Mouse (Mus musculus): ENCODE measurements around the gene Ubc.

Ubc gene

GRCm38 (mm10) chr5:125351939-125352338 is 38.1 kb downstream of the Ubc start:
- in situ Hi-C loops (cut with MboI, MseI): no loop called here

GRCm38 (mm10) chr5:125351057-125351456 is 38.9 kb downstream of the Ubc start:
- in situ Hi-C loops (cut with MboI, MseI): no loop called here

DNA sequence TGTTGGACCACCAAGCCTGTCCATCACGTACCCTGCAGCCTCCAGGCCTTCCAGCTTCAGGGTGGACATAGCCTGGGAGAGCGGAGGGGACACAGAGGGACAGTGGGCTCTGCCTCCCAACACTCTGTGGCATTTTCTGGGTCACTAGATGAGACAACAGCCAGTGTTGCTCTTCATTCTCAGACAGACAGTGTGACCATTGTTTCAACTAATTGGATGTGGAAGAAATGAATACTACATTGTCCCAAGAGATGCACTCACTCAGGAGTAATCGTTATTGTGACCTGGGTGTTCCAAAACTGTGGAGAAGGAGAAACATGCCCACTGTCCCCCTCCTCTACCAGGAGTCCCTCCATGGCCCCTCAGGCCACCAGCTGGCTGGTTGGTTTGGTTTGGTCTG is 40.6 kb downstream of the Ubc start:
- in situ Hi-C loops (cut with MboI, MseI): loop anchor here in 1 of 2 experiments (25.0 kb wide), 1 partner anchor 712 kb away; the partner anchor contains the start of gene Atp6v0a2

- in situ Hi-C loops (cut with MboI, MseI): loop anchor here in 1 of 2 experiments (25.0 kb wide), 1 partner anchor 711 kb away; the partner anchor contains the start of gene Atp6v0a2
Measured at GRCm38 (mm10) chr5:125348487-125348886, 41.5 kb downstream of the Ubc start.

DNA sequence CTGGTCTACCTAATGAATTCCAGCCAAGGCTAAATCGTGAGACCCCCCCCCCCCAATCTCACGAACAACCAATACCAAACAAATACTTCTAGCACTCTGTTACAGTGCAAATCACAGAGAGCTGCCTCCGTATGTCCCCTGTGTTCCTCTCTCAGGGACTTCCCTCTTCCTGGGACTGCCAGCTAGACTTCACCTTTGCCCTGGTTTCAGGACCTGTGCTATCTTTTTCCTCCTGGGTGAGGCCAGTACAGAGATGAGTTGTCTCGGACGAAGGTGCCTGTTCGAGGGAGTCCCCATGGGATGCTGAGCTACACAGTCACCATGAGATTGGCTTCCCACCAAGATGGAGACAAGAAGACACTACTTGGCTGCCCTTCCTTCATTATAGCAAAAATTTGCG is 41.9 kb downstream of the Ubc start:
- in situ Hi-C loops (cut with MboI, MseI): loop anchor here in 1 of 2 experiments (25.0 kb wide), 1 partner anchor 711 kb away; the partner anchor contains the start of gene Atp6v0a2

GRCm38 (mm10) chr5:125344296-125344695 is 45.7 kb downstream of the Ubc start:
- in situ Hi-C loops (cut with MboI, MseI): loop anchor here in 1 of 2 experiments (25.0 kb wide), 1 partner anchor 707 kb away; the partner anchor contains the start of gene Atp6v0a2

DNA sequence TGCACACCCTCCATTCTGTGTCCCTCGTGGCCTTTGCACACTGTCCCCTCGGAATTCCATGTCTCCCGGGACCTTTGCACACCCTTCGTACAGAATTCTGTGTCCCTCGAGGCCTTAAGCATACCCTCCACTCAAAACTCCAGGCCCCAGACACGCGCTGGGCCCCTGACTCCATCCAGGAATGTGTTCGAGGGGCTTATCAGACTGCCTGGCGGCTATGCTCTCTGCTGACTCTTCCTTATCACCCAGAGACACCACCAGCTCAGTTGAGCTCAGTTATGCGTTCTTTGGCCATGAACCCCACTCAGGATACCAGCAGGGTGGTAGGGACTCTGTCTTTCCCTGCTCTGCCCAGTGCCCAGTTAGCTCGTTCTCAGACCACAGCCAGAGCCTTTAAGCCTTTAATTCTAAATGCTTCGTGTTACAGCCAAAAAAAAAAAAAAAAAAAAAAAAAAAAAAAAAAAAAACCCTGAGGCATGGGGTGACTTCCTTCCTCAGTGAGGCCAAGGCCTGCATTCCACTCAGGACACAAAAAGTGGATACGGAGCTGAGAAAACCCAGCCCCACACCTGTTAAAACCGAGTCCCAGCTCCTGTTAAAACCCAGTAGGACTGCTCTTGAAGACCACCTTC is 48.4 kb downstream of the Ubc start:
- in situ Hi-C loops (cut with MboI, MseI): loop anchor here in 1 of 2 experiments (25.0 kb wide), 1 partner anchor 704 kb away; the partner anchor contains the start of gene Atp6v0a2

DNA sequence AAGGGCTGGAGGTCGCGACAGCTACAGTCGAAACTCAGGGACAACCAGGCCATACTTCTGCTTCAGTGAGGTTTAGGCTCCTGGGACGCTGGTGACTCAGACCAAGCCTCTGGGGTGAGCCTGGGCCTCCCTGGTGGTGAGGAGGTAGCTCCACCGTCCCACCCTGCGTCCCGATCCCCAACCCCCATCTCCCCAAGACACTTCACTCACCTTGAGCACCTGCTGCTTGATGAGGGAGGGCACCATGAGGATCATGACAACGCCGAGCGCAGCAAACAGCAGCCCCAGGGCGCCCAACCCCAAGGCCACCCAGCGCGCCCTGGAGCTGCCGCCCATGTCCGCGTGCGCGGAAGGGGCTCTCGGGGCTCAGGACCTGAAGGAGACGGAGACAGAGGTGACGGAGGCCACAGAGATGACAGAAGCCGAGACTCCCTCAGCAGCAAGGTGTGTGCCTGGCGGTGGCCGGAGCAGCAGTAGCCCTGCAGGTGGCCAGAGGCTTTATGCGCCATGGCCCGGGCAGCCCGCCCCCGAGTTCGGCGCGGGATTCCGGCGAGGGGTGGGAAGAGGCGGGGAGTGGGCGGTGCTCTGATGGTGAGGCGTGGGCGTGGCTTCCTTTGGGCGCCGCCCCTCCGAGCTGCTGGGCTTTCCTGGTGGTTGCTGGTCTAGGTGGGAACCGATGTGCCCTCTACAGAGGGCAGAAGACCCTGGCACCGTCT is 49.3 kb downstream of the Ubc start, which contains the start of gene Scarb1:
TSS of gene Scarb1 (minus strand) at position 548 of the 716 bp plus-strand sequence.
- in situ Hi-C loops (cut with MboI, MseI): loop anchor here in 1 of 2 experiments (25.0 kb wide), 1 partner anchor 703 kb away; the partner anchor contains the start of gene Atp6v0a2

DNA sequence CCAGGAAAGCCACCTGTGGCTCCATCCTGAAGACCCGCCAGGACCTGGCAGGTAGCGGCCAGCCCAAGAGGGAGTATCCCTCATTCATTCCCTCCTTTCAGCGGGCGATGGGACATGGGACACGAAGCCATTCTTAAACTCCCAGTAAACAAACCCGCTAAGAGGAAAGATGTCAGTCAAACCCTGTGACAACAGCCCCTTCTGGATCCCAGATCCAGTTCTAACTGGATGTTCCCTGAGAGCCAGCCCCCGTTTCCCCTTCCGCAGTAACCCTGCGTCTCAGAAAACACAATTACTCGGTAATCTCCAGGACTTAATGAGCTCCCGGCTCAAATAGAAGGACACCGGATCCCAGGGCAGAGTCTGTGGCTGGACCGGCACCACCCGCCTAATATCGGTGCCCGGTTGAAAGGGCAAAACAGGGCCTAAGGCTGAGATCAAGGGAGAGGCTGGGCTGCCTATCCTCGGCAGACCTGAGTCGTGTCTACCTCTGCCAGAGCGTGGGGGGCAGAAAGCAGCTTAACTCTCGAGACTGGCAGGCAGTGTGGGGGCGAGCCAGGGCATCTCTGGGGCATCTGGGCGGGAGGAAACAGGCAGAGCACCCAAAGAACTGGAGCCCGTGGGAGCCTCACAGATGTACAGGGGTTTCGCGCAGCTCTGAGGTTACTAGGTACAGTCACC is 50.0 kb downstream of the Ubc start:
- in situ Hi-C loops (cut with MboI, MseI): loop anchor here in 1 of 2 experiments (25.0 kb wide), 1 partner anchor 703 kb away; the partner anchor contains the start of gene Atp6v0a2

GRCm38 (mm10) chr5:125339108-125339751 is 50.8 kb downstream of the Ubc start:
- in situ Hi-C loops (cut with MboI, MseI): loop anchor here in 1 of 2 experiments (25.0 kb wide), 1 partner anchor 702 kb away; the partner anchor contains the start of gene Atp6v0a2

GRCm38 (mm10) chr5:125337526-125337925 is 52.5 kb downstream of the Ubc start:
- in situ Hi-C loops (cut with MboI, MseI): loop anchor here in 1 of 2 experiments (25.0 kb wide), 1 partner anchor 700 kb away; the partner anchor contains the start of gene Atp6v0a2

GRCm38 (mm10) chr5:125337012-125337411 is 53.0 kb downstream of the Ubc start:
- in situ Hi-C loops (cut with MboI, MseI): loop anchor here in 1 of 2 experiments (25.0 kb wide), 1 partner anchor 700 kb away; the partner anchor contains the start of gene Atp6v0a2

All from T-helper 17 cell (primary cell).